Mouse (Mus musculus) limb, embryonic 13.5 days (tissue): ENCODE data around the gene Samm50. TPM values are rescaled to one million over a fixed set of nuclear protein-coding genes. Genes with fewer than 3 reads are reported as not detected.
A peak's percentile ranks its signal among the peaks of the same experiment; 100 is the strongest.

Experiments
- ATAC-seq: fragments of 200-750 bp; cut with Nextera tagmentation; 2 replicates; pipeline ENCODE4 v1.8.0; 2017; ENCODE audit warnings: low read depth, moderate number of reproducible peaks, moderate TSS enrichment; ENCODE audit not compliant: low FRiP score
- H3K27ac ChIP-seq: fragments of 300-500 bp; sonication (generic); 2 replicates; pipeline ENCODE4 v1.5.1; 2015; ENCODE audit warnings: inconsistent platforms, mild to moderate bottlenecking, moderate library complexity
- H3K27me3 ChIP-seq: fragments of 300-500 bp; sonication (generic); 2 replicates; pipeline ENCODE4 v1.6.1; 2015; ENCODE audit warnings: mild to moderate bottlenecking, inconsistent platforms
- H3K36me3 ChIP-seq: fragments of 300-500 bp; sonication (generic); 2 replicates; pipeline ENCODE4 v1.6.1; 2015; ENCODE audit warnings: inconsistent platforms, mild to moderate bottlenecking, moderate library complexity
- H3K4me1 ChIP-seq: fragments of 300-500 bp; sonication (generic); 2 replicates; pipeline ENCODE4 v1.6.1; 2015; ENCODE audit warnings: inconsistent platforms
- H3K4me2 ChIP-seq: fragments of 300-500 bp; sonication (generic); replicated peaks from 2 replicates; pipeline ENCODE4 v1.6.1; 2015; ENCODE audit warnings: inconsistent platforms, mild to moderate bottlenecking, moderate library complexity
- H3K4me3 ChIP-seq: fragments of 300-500 bp; sonication (generic); 2 replicates; pipeline ENCODE4 v1.5.1; 2015; ENCODE audit warnings: moderate library complexity, mild to moderate bottlenecking, inconsistent platforms
- H3K9ac ChIP-seq: fragments of 300-500 bp; sonication (generic); 2 replicates; pipeline ENCODE4 v1.6.1; 2015; ENCODE audit warnings: mild to moderate bottlenecking, inconsistent platforms
- H3K9me3 ChIP-seq: fragments of 300-500 bp; sonication (generic); 2 replicates; pipeline ENCODE4 v1.6.1; 2016; ENCODE audit warnings: inconsistent platforms
- WGBS: fragments of 180-500 bp; shearing (Covaris S2); methylation state at CpG from one replicate; pipeline ENCODE4 v1.1.7; 2015; 5-methylcytosine and 5-hydroxymethylcytosine counted together
- polyA plus RNA-seq: library from polyadenylated mRNA; unstranded; fragments of >200 nt; fragmentation: Nextera tagmentation; extraction: Ambion mirVana; gene quantifications from 2 replicates; pipeline ENCODE4 v1.2.1, GENCODE M21; 2015

Gene Samm50
- polyA plus RNA-seq, 1 experiment from 2014 or later = 101 TPM

GRCm38 (mm10) chr15:84231113-84231712 lies 39.2 kb downstream of the Samm50 start:
- Histone ChIP-seq H3K4me2 (peak overlapping the region; percentile 97), H3K9ac (peak overlapping the region; percentile 68), H3K4me3 (peak overlapping the region; percentile 58), H3K27ac (0 out of 2 replicates have a peak overlapping the region, but pooled peaks have one; percentile 6), H3K9me3 (no peaks in the 10 kb centered on the region), H3K36me3 (no peaks in the 10 kb centered on the region), H3K27me3 (peaks cover 11% of the 10 kb centered on the region; the same call in 1 of the 2 replicates), H3K4me1 (peaks cover 19% of the 10 kb centered on the region)
- ATAC-seq = no peak; the same call in 1 of the 2 replicates
- WGBS = 4% methylated on average over 16 of the region's 16 CpGs

- Histone ChIP-seq H3K36me3 (no peaks in the 10 kb centered on the region), H3K4me3 (peak within 1 kb of the TSS; percentile 58), H3K9ac (peak within 1 kb of the TSS; percentile 68), H3K27ac (0 out of 2 replicates have a peak within 1 kb of the TSS, but pooled peaks have one; percentile 6), H3K27me3 (peaks cover 11% of the 10 kb centered on the region; the same call in 1 of the 2 replicates), H3K4me2 (peak within 1 kb of the TSS; percentile 97), H3K9me3 (no peaks in the 10 kb centered on the region), H3K4me1 (peaks cover 19% of the 10 kb centered on the region)
- WGBS = under 1% methylated on average over 53 of the region's 53 CpGs
- peak; percentile 52; the same call in 1 of the 2 replicates for ATAC-seq
These were observed 39.9 kb downstream of the Samm50 start, which contains the start of gene Parvb for GRCm38 (mm10) chr15:84231721-84232561. Gene Parvb (plus strand): TSS chr15:84232043.

DNA sequence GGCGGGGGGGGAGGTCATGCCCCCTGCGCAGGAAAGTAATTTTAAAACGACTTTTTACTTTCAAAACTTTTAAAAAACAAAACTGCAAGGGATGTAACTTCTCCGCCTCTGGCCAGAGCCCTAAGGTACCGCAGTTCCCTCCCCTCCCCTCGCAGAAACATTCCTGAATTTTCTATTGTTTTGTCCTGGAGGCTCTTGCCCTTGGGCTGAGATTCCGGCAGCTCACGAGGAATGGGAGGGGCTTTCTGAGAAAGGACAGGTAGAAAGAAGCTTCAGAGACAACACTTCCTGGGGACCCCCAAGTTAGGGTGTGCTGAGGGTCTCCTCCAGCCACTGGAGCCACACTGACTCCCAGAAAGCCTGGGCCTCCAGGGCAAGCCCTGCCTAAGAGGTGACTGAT lies 40.6 kb downstream of the Samm50 start:
- H3K4me2 ChIP-seq = peak overlapping the region; percentile 97
- peaks cover 19% of the 10 kb centered on the region for H3K4me1 ChIP-seq
- H3K9ac ChIP-seq = no peak overlapping the region
- H3K36me3 ChIP-seq = no peaks in the 10 kb centered on the region
- no peak for ATAC-seq
- H3K4me3 ChIP-seq = peak overlapping the region; percentile 58
- no peak overlapping the region for H3K27ac ChIP-seq
- H3K9me3 ChIP-seq = no peaks in the 10 kb centered on the region
- WGBS = 18% methylated on average over 8 of the region's 8 CpGs
- peaks cover 11% of the 10 kb centered on the region; the same call in 1 of the 2 replicates for H3K27me3 ChIP-seq

GRCm38 (mm10) chr15:84234794-84235581 lies 42.9 kb downstream of the Samm50 start:
- 83% methylated on average over 7 of the region's 7 CpGs for WGBS
- Histone ChIP-seq H3K27ac (no peak overlapping the region), H3K36me3 (no peaks in the 10 kb centered on the region), H3K4me3 (no peak overlapping the region), H3K9ac (no peak overlapping the region), H3K9me3 (no peaks in the 10 kb centered on the region), H3K4me2 (no peak overlapping the region), H3K4me1 (peaks cover 41% of the 10 kb centered on the region), H3K27me3 (peaks cover 28% of the 10 kb centered on the region)
- no peak for ATAC-seq

DNA sequence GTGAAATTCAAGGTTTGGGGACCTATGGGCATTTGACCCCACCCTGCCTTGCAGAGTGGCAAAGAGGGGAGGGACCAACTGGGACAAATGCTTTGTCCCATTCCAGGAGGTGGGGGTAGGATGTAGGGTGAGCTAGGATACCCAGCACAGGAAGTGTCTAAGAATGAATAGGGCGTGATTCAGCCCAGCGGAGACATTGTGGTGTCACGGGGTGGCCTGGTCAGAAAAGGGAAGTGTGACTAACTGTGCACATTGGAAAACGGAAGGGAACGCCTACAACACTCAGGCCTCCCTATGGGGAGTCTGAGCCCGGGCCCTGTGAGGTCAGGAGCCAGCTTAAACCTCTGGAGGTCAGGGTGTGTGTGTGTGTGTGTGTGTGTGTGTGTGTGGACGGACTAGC lies 43.6 kb downstream of the Samm50 start:
- Histone ChIP-seq H3K4me3 (no peak overlapping the region), H3K4me1 (peaks cover 40% of the 10 kb centered on the region), H3K27ac (no peak overlapping the region), H3K4me2 (no peak overlapping the region), H3K27me3 (peaks cover 27% of the 10 kb centered on the region), H3K9me3 (no peaks in the 10 kb centered on the region), H3K36me3 (no peaks in the 10 kb centered on the region), H3K9ac (no peak overlapping the region)
- 91% methylated on average over 7 of the region's 7 CpGs for WGBS
- no peak for ATAC-seq

GRCm38 (mm10) chr15:84238552-84238951 lies 46.5 kb downstream of the Samm50 start:
- H3K27ac ChIP-seq = no peak overlapping the region
- peak overlapping the region; percentile 37; the same call in 1 of the 2 replicates for H3K4me2 ChIP-seq

GRCm38 (mm10) chr15:84238991-84239401 lies 47.0 kb downstream of the Samm50 start:
- H3K27ac ChIP-seq = no peak overlapping the region
- H3K4me3 ChIP-seq = no peak overlapping the region
- no peaks in the 10 kb centered on the region for H3K9me3 ChIP-seq
- H3K9ac ChIP-seq = no peak overlapping the region
- no peak for ATAC-seq
- H3K27me3 ChIP-seq = peaks cover 21% of the 10 kb centered on the region
- H3K4me2 ChIP-seq = peak overlapping the region; percentile 37
- 12% methylated on average over 16 of the region's 16 CpGs for WGBS
- H3K4me1 ChIP-seq = peaks cover 32% of the 10 kb centered on the region
- no peaks in the 10 kb centered on the region for H3K36me3 ChIP-seq

More at GRCm38 (mm10) chr15:84238552-84238951, 46.5 kb downstream of the Samm50 start:
- 21% methylated on average over 15 of the region's 15 CpGs for WGBS
- Histone ChIP-seq H3K4me3 (no peak overlapping the region), H3K9me3 (no peaks in the 10 kb centered on the region), H3K4me1 (peaks cover 32% of the 10 kb centered on the region), H3K27me3 (peaks cover 21% of the 10 kb centered on the region), H3K9ac (no peak overlapping the region), H3K36me3 (no peaks in the 10 kb centered on the region)
- ATAC-seq = no peak

DNA sequence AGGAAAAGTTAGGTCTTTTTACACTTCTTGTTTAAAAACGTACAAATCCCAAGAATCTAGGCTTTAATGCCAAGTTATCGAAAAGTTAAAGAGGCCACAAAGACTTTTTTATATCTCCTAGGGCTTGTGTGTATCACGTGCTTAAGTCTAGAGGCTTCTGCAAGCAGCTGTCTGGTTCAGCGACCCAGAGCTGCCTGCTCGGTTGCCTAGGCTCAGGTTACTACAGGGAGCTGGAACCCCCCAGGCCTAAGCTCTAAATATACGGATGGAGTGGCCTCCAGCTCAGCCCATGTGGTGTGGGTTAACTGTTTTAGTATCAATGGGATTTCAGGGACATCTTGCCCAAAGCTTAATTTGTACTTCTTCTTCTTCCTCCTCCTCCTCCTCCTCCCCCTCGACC lies 49.5 kb downstream of the Samm50 start:
- Histone ChIP-seq H3K4me1 (peaks cover 32% of the 10 kb centered on the region), H3K9me3 (no peaks in the 10 kb centered on the region), H3K9ac (no peak overlapping the region), H3K27me3 (peaks cover 21% of the 10 kb centered on the region), H3K27ac (no peak overlapping the region; the same call in 1 of the 2 replicates), H3K36me3 (no peaks in the 10 kb centered on the region), H3K4me2 (no peak overlapping the region), H3K4me3 (no peak overlapping the region)
- ATAC-seq = peak; percentile 81; the same call in 1 of the 2 replicates
- 13% methylated on average over 7 of the region's 7 CpGs for WGBS

GRCm38 (mm10) chr15:84245104-84245503 lies 53.1 kb downstream of the Samm50 start:
- no peak overlapping the region for H3K4me2 ChIP-seq
- H3K4me1 ChIP-seq = peaks cover 10% of the 10 kb centered on the region
- H3K27me3 ChIP-seq = no peaks in the 10 kb centered on the region
- 0 out of 2 replicates have a peak, but pooled peaks cover 5% of the 10 kb centered on the region for H3K9me3 ChIP-seq
- WGBS = 83% methylated on average over 7 of the region's 7 CpGs
- no peaks in the 10 kb centered on the region for H3K36me3 ChIP-seq
- ATAC-seq = no peak
- H3K27ac ChIP-seq = no peak overlapping the region
- H3K4me3 ChIP-seq = no peak overlapping the region
- no peak overlapping the region for H3K9ac ChIP-seq

DNA sequence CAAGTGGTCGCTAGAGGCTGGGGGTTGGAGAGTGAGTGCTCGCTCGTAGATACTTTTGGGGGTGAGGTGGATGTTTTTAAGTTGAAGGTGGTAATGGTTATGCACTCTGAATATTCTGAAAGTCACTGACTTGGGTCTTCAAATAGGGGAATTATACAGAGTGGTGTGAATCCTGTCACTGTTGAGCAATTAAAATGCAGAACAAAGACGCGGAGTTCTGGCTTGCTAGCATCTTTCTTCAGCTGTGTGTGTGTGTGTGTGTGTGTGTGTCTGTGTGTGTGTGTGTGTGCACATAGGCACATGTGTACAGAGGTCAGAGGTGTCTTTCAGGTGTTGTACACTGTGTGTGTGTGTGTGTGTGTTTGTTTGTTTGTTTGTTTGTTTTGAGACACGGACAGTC lies 54.2 kb downstream of the Samm50 start:
- ATAC-seq = no peak
- Histone ChIP-seq H3K27ac (no peak overlapping the region), H3K4me2 (no peak overlapping the region), H3K4me3 (no peak overlapping the region), H3K4me1 (peaks cover 9% of the 10 kb centered on the region), H3K27me3 (no peaks in the 10 kb centered on the region), H3K9me3 (0 out of 2 replicates have a peak, but pooled peaks cover 5% of the 10 kb centered on the region), H3K9ac (no peak overlapping the region), H3K36me3 (no peaks in the 10 kb centered on the region)
- WGBS = 92% methylated on average over 6 of the region's 6 CpGs

DNA sequence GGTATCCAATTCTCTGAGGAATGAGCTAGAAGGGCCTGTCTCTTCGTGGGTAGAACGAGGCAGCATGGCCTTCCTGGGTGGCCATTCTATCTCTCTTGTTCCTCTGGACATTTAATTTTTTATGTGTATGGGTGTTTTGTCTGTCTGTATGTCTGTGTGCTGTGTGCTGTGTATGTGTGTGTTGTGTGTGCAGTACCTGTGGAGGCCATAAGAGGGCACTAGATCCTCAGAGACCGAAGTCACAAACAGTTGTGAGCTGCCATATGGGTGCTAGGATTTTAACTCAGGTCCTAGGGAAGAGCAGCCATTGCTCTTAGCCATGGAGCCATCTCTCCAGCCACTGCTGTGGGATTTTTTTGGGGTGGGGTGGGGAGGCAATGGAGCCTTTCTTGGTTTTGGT lies 55.3 kb downstream of the Samm50 start:
- Histone ChIP-seq H3K4me3 (no peak overlapping the region), H3K9me3 (0 out of 2 replicates have a peak, but pooled peaks cover 5% of the 10 kb centered on the region), H3K27me3 (no peaks in the 10 kb centered on the region), H3K4me2 (no peak overlapping the region), H3K27ac (no peak overlapping the region), H3K4me1 (0 out of 2 replicates have a peak, but pooled peaks cover 5% of the 10 kb centered on the region), H3K9ac (no peak overlapping the region), H3K36me3 (no peaks in the 10 kb centered on the region)
- WGBS = 92% methylated on average over 3 of the region's 3 CpGs
- ATAC-seq = no peak
